Mouse (Mus musculus): ENCODE measurements around the gene Vmn1r55. TPM values are rescaled to one million over a fixed set of nuclear protein-coding genes. Genes with fewer than 3 reads are reported as not detected.
"Not testable (repeated sequence)": the region's sequence is repeated elsewhere in the genome, so short reads cannot be mapped to it uniquely, and the experiment has no call there.

The Vmn1r55 gene
- polyA plus RNA-seq, 1 experiment: not detected

- DNase-seq (ENCODE audit: low read depth): no peak
Measured at GRCm38 (mm10) chr7:5081241-5081640, 68.2 kb downstream of the Vmn1r55 start.

GRCm38 (mm10) chr7:5080815-5081214, 68.7 kb downstream of the Vmn1r55 start:
- DNase-seq (ENCODE audit: low read depth): no peak

GRCm38 (mm10) chr7:5080010-5080751, 69.3 kb downstream of the Vmn1r55 start, which contains the start of gene Epn1:
Gene Epn1 (plus strand): TSS chr7:5080235.
- DNase-seq (ENCODE audit: low read depth): peak; percentile 50

- not testable (repeated sequence) for DNase-seq (ENCODE audit: low read depth)
Measured at GRCm38 (mm10) chr7:5079365-5080009, 70.0 kb downstream of the Vmn1r55 start.

Other genes starting within 250 kb of the Vmn1r55 start
- gene Gm36210, start 243.2 kb downstream of the Vmn1r55 start, polyA plus RNA-seq (2012; rRNA removed): 0.09 TPM in 1 of 2 replicates, not detected in the other
- 6.9 and 10.2 TPM in 2 replicates for gene Zfp628, start 234.5 kb downstream of the Vmn1r55 start, polyA plus RNA-seq (2012; rRNA removed)
- gene Nat14, start 227.6 kb downstream of the Vmn1r55 start, polyA plus RNA-seq (2012; rRNA removed): 3.6 TPM in 2 replicates
- 8.5 and 12.1 TPM in 2 replicates for gene Ssc5d, start 223.9 kb downstream of the Vmn1r55 start, polyA plus RNA-seq (2012; rRNA removed)
- gene Sbk2, start 185.3 kb downstream of the Vmn1r55 start, polyA plus RNA-seq (2012; rRNA removed): 0.89 and 1.9 TPM in 2 replicates
- gene Sbk3, start 178.5 kb downstream of the Vmn1r55 start, polyA plus RNA-seq (2012; rRNA removed): 0.12 and 0.20 TPM in 2 replicates
- 37.0 and 39.8 TPM in 2 replicates for gene Zfp579, start 153.5 kb downstream of the Vmn1r55 start, polyA plus RNA-seq (2012; rRNA removed)
- gene Zfp524, start 135.3 kb downstream of the Vmn1r55 start, polyA plus RNA-seq (2012; rRNA removed): 24.1 and 28.6 TPM in 2 replicates
- 25.6 and 26.5 TPM in 2 replicates for gene Fiz1, start 135.0 kb downstream of the Vmn1r55 start, polyA plus RNA-seq (2012; rRNA removed)
- gene Gm44973, start 134.2 kb downstream of the Vmn1r55 start, polyA plus RNA-seq (2012; rRNA removed): 0.18 TPM in 1 of 2 replicates, not detected in the other
- 26.7 and 29.1 TPM in 2 replicates for gene Zfp865, start 129.3 kb downstream of the Vmn1r55 start, polyA plus RNA-seq (2012; rRNA removed)
- 5.8 and 7.8 TPM in 2 replicates for gene Ccdc106, start 129.1 kb downstream of the Vmn1r55 start, polyA plus RNA-seq (2012; rRNA removed)
- not detected in 2 replicates for gene 4632433K11Rik, start 115.6 kb downstream of the Vmn1r55 start, polyA plus RNA-seq (2012; rRNA removed)
- 5.5 and 6.4 TPM in 2 replicates for gene Zfp784, start 111.2 kb downstream of the Vmn1r55 start, polyA plus RNA-seq (2012; rRNA removed)
- 15.5 and 17.9 TPM in 2 replicates for gene Zfp580, start 98.1 kb downstream of the Vmn1r55 start, polyA plus RNA-seq (2012; rRNA removed)
- gene U2af2, start 87.5 kb downstream of the Vmn1r55 start, polyA plus RNA-seq (2012; rRNA removed): 163 and 192 TPM in 2 replicates
- gene Epn1, start 69.4 kb downstream of the Vmn1r55 start, polyA plus RNA-seq (2012; rRNA removed): 142 and 162 TPM in 2 replicates
- gene Rfpl4, start 32.7 kb downstream of the Vmn1r55 start, polyA plus RNA-seq (2012; rRNA removed): not detected in 2 replicates
- 1.3 and 1.5 TPM in 2 replicates for gene Rasl2-9, start 23.7 kb downstream of the Vmn1r55 start, polyA plus RNA-seq (2012; rRNA removed)
- gene Vmn1r56, start 47.1 kb upstream of the Vmn1r55 start, polyA plus RNA-seq (2012; rRNA removed): not detected in 2 replicates
- not detected in 2 replicates for gene Vmn1r57, start 68.8 kb upstream of the Vmn1r55 start, polyA plus RNA-seq (2012; rRNA removed)
- not detected in 2 replicates for gene Gm5065, start 200.9 kb upstream of the Vmn1r55 start, polyA plus RNA-seq (2012; rRNA removed)
- gene Nlrp2, start 201.4 kb upstream of the Vmn1r55 start, polyA plus RNA-seq (2012; rRNA removed): not detected in 2 replicates